24 mouse cellular contexts compared by ENCODE assay signal in the genomic region with DNA sequence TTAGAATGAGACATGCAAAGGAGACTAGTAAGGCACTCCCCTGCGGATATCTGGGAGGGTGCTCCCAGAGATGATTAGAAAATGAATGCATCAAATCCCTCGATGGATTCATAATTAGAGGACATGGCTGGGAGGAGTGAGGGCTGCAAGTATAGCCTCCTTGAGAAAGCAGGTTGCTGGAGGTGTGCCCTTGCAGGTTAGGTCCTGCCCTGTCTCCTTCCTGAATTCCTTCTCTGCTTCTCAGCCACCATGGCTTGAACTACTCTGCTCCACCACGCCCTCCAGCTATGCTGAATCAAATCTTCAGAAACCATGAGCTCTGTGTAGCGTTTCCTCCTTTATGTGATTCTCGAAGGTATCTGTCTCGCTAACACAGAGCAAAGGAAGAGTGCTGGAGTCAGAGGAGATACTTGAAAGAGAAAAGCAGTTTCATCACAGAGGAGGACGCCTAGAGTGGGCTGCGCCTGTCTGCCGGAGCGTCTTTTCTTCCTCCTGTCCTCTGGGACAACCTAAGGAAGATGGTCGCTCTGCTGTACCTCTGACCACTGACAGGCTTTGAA. TPM values are rescaled to one million over a fixed set of nuclear protein-coding genes. Genes with fewer than 3 reads are reported as not detected.
A peak's percentile ranks its signal among the peaks of the same experiment; 100 is the strongest.
DNase-seq lines count a peak whose midpoint lies in the region; ATAC-seq and TF ChIP-seq lines count a peak whose summit lies in the region.
"Had no signal": no experiment of that assay in that cellular context is flagged by ENCODE, and none has a peak within 500 bp of the region (broad histone marks: within the 10 kb centered on the region; RNA-seq: fewer than 3 reads in every experiment).

No protein-coding gene starts in this region.

- DNase-seq in midbrain, embryonic 11.5 days (ENCODE audit: low spot score, missing footprints) = peak; percentile 57
- no peak for DNase-seq in midbrain, embryonic 14.5 days
- DNase-seq in urinary bladder, postnatal 14 days (ENCODE audit: low spot score) = peak; percentile 29
- DNase-seq in urinary bladder, adult 2 months (ENCODE audit: low spot score) = no peak
- no peak for DNase-seq in stomach, postnatal 0 days (ENCODE audit: low spot score)
- no peak for DNase-seq in cerebellum, adult 11 months
- DNase-seq: adrenal gland, adult 2 months; adrenal gland, postnatal 36 days; cerebellum, adult 11-12 months; cerebellum, adult 9-10 months; cerebellum, postnatal 25 days; gastrocnemius, adult 2 months; gastrocnemius, postnatal 25 days; heart, postnatal 10 days; heart, postnatal 4 days had no signal

- ATAC-seq in forebrain, embryonic 12.5 days (ENCODE audit: low FRiP score) = no peak
- ATAC-seq in forebrain, embryonic 16.5 days = no peak
- no peak for ATAC-seq in midbrain, embryonic 11.5 days (ENCODE audit: low FRiP score)
- no peak for ATAC-seq in midbrain, embryonic 14.5 days (ENCODE audit: low FRiP score, low TSS enrichment)
- peak; percentile 64 for ATAC-seq in stomach, postnatal 0 days (ENCODE audit: low FRiP score, low TSS enrichment)
- ATAC-seq: intestine, embryonic 15.5 days; Patski had no signal

- no peaks in the 10 kb centered on the region for H3K4me1 ChIP-seq in forebrain, embryonic 12.5 days
- peaks cover 8% of the 10 kb centered on the region for H3K4me1 ChIP-seq in forebrain, embryonic 16.5 days (replicated peaks; ENCODE audit: control insufficient read depth, insufficient read depth, low read length)
- H3K4me1 ChIP-seq in midbrain, embryonic 11.5 days (ENCODE audit: control insufficient read depth, insufficient read depth, low read length) = no peaks in the 10 kb centered on the region
- H3K4me1 ChIP-seq in midbrain, embryonic 14.5 days (ENCODE audit: control insufficient read depth, insufficient read depth, low read length) = no peaks in the 10 kb centered on the region
- no peaks in the 10 kb centered on the region for H3K4me1 ChIP-seq in stomach, postnatal 0 days (replicated peaks; ENCODE audit: control insufficient read depth, insufficient read depth)
- H3K4me1 ChIP-seq: embryonic facial prominence, embryonic 15.5 days; forebrain, embryonic 10.5 days; heart, embryonic 10.5 days; intestine, embryonic 15.5 days had no signal

- H3K27me3 ChIP-seq in forebrain, embryonic 12.5 days = no peaks in the 10 kb centered on the region
- H3K27me3 ChIP-seq in forebrain, embryonic 16.5 days (replicated peaks; ENCODE audit: control insufficient read depth, insufficient read depth, low read length) = no peaks in the 10 kb centered on the region
- H3K27me3 ChIP-seq in midbrain, embryonic 11.5 days (ENCODE audit: control insufficient read depth, insufficient read depth, low read length) = no peaks in the 10 kb centered on the region
- no peaks in the 10 kb centered on the region for H3K27me3 ChIP-seq in midbrain, embryonic 14.5 days (ENCODE audit: control insufficient read depth, insufficient read depth, low read length)
- H3K27me3 ChIP-seq in stomach, postnatal 0 days (ENCODE audit: control insufficient read depth, insufficient read depth, low read length) = no peaks in the 10 kb centered on the region
- H3K27me3 ChIP-seq: embryonic facial prominence, embryonic 15.5 days; intestine, embryonic 15.5 days; Patski had no signal

- H3K9me3 ChIP-seq in forebrain, embryonic 12.5 days = no peaks in the 10 kb centered on the region
- no peaks in the 10 kb centered on the region for H3K9me3 ChIP-seq in forebrain, embryonic 16.5 days (ENCODE audit: control insufficient read depth, low read length)
- H3K9me3 ChIP-seq in midbrain, embryonic 11.5 days (ENCODE audit: control insufficient read depth, low read length) = no peaks in the 10 kb centered on the region
- no peaks in the 10 kb centered on the region for H3K9me3 ChIP-seq in midbrain, embryonic 14.5 days (ENCODE audit: control insufficient read depth, low read length)
- no peaks in the 10 kb centered on the region for H3K9me3 ChIP-seq in stomach, postnatal 0 days (ENCODE audit: control insufficient read depth, low read length)
- H3K9me3 ChIP-seq: embryonic facial prominence, embryonic 15.5 days; forebrain, embryonic 10.5 days; heart, embryonic 10.5 days; intestine, embryonic 15.5 days had no signal

- no peak overlapping the region for H3K4me2 ChIP-seq in forebrain, embryonic 12.5 days
- H3K4me2 ChIP-seq in forebrain, embryonic 16.5 days (ENCODE audit: low read length) = no peak overlapping the region
- H3K4me2 ChIP-seq in midbrain, embryonic 11.5 days = no peak overlapping the region
- no peak overlapping the region for H3K4me2 ChIP-seq in midbrain, embryonic 14.5 days (ENCODE audit: low read length)
- H3K4me2 ChIP-seq in stomach, postnatal 0 days (replicated peaks; ENCODE audit: low read depth) = no peak overlapping the region
- H3K4me2 ChIP-seq: embryonic facial prominence, embryonic 15.5 days; hindbrain, embryonic 14.5 days; intestine, embryonic 15.5 days had no signal

- H3K27ac ChIP-seq in forebrain, embryonic 12.5 days = 0 out of 2 replicates have a peak overlapping the region, but pooled peaks have one; percentile 6
- H3K27ac ChIP-seq in forebrain, embryonic 16.5 days (ENCODE audit: low read length) = no peak overlapping the region
- H3K27ac ChIP-seq in midbrain, embryonic 11.5 days (ENCODE audit: low read depth, low read length) = no peak overlapping the region
- H3K27ac ChIP-seq in midbrain, embryonic 14.5 days (replicated peaks; ENCODE audit: low read depth, low read length) = no peak overlapping the region; the same call in 1 of the 2 replicates
- no peak overlapping the region for H3K27ac ChIP-seq in stomach, postnatal 0 days (replicated peaks)
- H3K27ac ChIP-seq: embryonic facial prominence, embryonic 15.5 days; forebrain, embryonic 10.5 days; gastrocnemius, adult 2 months; heart, embryonic 10.5 days; hindbrain, embryonic 14.5 days; intestine, embryonic 15.5 days had no signal

- H3K36me3 ChIP-seq in forebrain, embryonic 12.5 days (replicated peaks) = peaks cover 22% of the 10 kb centered on the region
- no peaks in the 10 kb centered on the region for H3K36me3 ChIP-seq in forebrain, embryonic 16.5 days (ENCODE audit: control insufficient read depth, insufficient read depth)
- H3K36me3 ChIP-seq in midbrain, embryonic 11.5 days (ENCODE audit: control insufficient read depth, insufficient read depth, low read length) = no peaks in the 10 kb centered on the region
- H3K36me3 ChIP-seq in midbrain, embryonic 14.5 days (ENCODE audit: control insufficient read depth, insufficient read depth, low read length) = peaks cover 8% of the 10 kb centered on the region; the same call in 1 of the 2 replicates
- H3K36me3 ChIP-seq in stomach, postnatal 0 days (ENCODE audit: control insufficient read depth, insufficient read depth, low read length) = peaks cover 15% of the 10 kb centered on the region
- H3K36me3 ChIP-seq: intestine, embryonic 15.5 days had no signal

- 83% methylated on average over 11 of the region's 11 CpGs for WGBS in forebrain, embryonic 12.5 days
- 83% methylated on average over 11 of the region's 11 CpGs for WGBS in forebrain, embryonic 16.5 days
- 85% methylated on average over 11 of the region's 11 CpGs for WGBS in midbrain, embryonic 11.5 days
- WGBS in midbrain, embryonic 14.5 days = 65% methylated on average over 11 of the region's 11 CpGs
- 72% methylated on average over 11 of the region's 11 CpGs for WGBS in stomach, postnatal 0 days

- no peak overlapping the region for H3K4me3 ChIP-seq in forebrain, embryonic 12.5 days (replicated peaks)
- no peak overlapping the region for H3K4me3 ChIP-seq in forebrain, embryonic 16.5 days (replicated peaks; ENCODE audit: low read length)
- H3K4me3 ChIP-seq in midbrain, embryonic 11.5 days (ENCODE audit: low read depth, low read length) = no peak overlapping the region
- no peak overlapping the region for H3K4me3 ChIP-seq in midbrain, embryonic 14.5 days (replicated peaks; ENCODE audit: low read depth, low read length)
- no peak overlapping the region for H3K4me3 ChIP-seq in stomach, postnatal 0 days (ENCODE audit: low read depth, low read length)
- H3K4me3 ChIP-seq: embryonic facial prominence, embryonic 15.5 days; erythroblast, embryonic 14.5 days; forebrain, embryonic 10.5 days; gastrocnemius, adult 2 months; heart, embryonic 10.5 days; intestine, embryonic 15.5 days had no signal

- no peak for TF ChIP-seq CTCF in stomach, postnatal 0 days (IDR thresholded peaks at IDR 0.05; ENCODE audit: low read depth)

- no peak overlapping the region for H3K9ac ChIP-seq in forebrain, embryonic 12.5 days
- no peak overlapping the region for H3K9ac ChIP-seq in forebrain, embryonic 16.5 days (replicated peaks; ENCODE audit: low read depth, low read length)
- H3K9ac ChIP-seq in midbrain, embryonic 11.5 days (ENCODE audit: low read length) = no peak overlapping the region
- no peak overlapping the region; the same call in 1 of the 2 replicates for H3K9ac ChIP-seq in midbrain, embryonic 14.5 days (replicated peaks; ENCODE audit: low read length)
- no peak overlapping the region for H3K9ac ChIP-seq in stomach, postnatal 0 days (ENCODE audit: low read length)
- H3K9ac ChIP-seq: embryonic facial prominence, embryonic 15.5 days; hindbrain, embryonic 14.5 days; intestine, embryonic 15.5 days had no signal

- no peak for TF ChIP-seq EP300 in stomach, postnatal 0 days (optimal IDR thresholded peaks at IDR 0.05)

RNA-seq across cellular contexts. Expression of a gene that starts 6.9 kb away (rescaled TPM):
- 81.3 and 82.6 TPM in 2 replicates for polyA plus RNA-seq in forebrain, embryonic 12.5 days (2016; fragmentation: Nextera tagmentation; extraction: Ambion mirVana)
- polyA plus RNA-seq in forebrain, embryonic 16.5 days (2015; fragmentation: Nextera tagmentation; extraction: Ambion mirVana) = 52.6 and 56.4 TPM in 2 replicates
- 95.7 and 96.9 TPM in 2 replicates for polyA plus RNA-seq in midbrain, embryonic 11.5 days (2014; fragmentation: Nextera tagmentation; extraction: Ambion mirVana)
- polyA plus RNA-seq in midbrain, embryonic 14.5 days (2014; fragmentation: Nextera tagmentation; extraction: Ambion mirVana) = 49.0 and 72.5 TPM in 2 replicates
- 75.8 and 86.4 TPM in 2 replicates for polyA plus RNA-seq in urinary bladder, adult 2 months (2012; rRNA removed)
- polyA plus RNA-seq in stomach, postnatal 0 days (2015; fragmentation: Nextera tagmentation; extraction: Ambion mirVana) = 115 and 129 TPM in 2 replicates

RNA-seq across cellular contexts. Expression of a gene that starts 7.0 kb away (rescaled TPM):
- 11.7 and 11.9 TPM in 2 replicates for polyA plus RNA-seq in forebrain, embryonic 12.5 days (2016; fragmentation: Nextera tagmentation; extraction: Ambion mirVana)
- polyA plus RNA-seq in forebrain, embryonic 16.5 days (2015; fragmentation: Nextera tagmentation; extraction: Ambion mirVana) = 3.9 and 4.2 TPM in 2 replicates
- polyA plus RNA-seq in midbrain, embryonic 11.5 days (2014; fragmentation: Nextera tagmentation; extraction: Ambion mirVana) = 14.1 and 14.6 TPM in 2 replicates
- polyA plus RNA-seq in midbrain, embryonic 14.5 days (2014; fragmentation: Nextera tagmentation; extraction: Ambion mirVana) = 4.0 and 6.3 TPM in 2 replicates
- polyA plus RNA-seq in urinary bladder, adult 2 months (2012; rRNA removed) = 13.1 and 15.6 TPM in 2 replicates
- 12.6 and 13.9 TPM in 2 replicates for polyA plus RNA-seq in stomach, postnatal 0 days (2015; fragmentation: Nextera tagmentation; extraction: Ambion mirVana)

RNA-seq across cellular contexts. Expression of a gene that starts 17.2 kb away (rescaled TPM):
- 90.1 and 102 TPM in 2 replicates for polyA plus RNA-seq in forebrain, embryonic 12.5 days (2016; fragmentation: Nextera tagmentation; extraction: Ambion mirVana)
- 80.4 TPM in 2 replicates for polyA plus RNA-seq in forebrain, embryonic 16.5 days (2015; fragmentation: Nextera tagmentation; extraction: Ambion mirVana)
- polyA plus RNA-seq in midbrain, embryonic 11.5 days (2014; fragmentation: Nextera tagmentation; extraction: Ambion mirVana) = 96.8 and 98.0 TPM in 2 replicates
- polyA plus RNA-seq in midbrain, embryonic 14.5 days (2014; fragmentation: Nextera tagmentation; extraction: Ambion mirVana) = 74.6 and 81.0 TPM in 2 replicates
- 26.3 and 33.1 TPM in 2 replicates for polyA plus RNA-seq in urinary bladder, adult 2 months (2012; rRNA removed)
- polyA plus RNA-seq in stomach, postnatal 0 days (2015; fragmentation: Nextera tagmentation; extraction: Ambion mirVana) = 33.7 and 35.3 TPM in 2 replicates

RNA-seq across cellular contexts. Expression of a gene that starts 17.8 kb away (rescaled TPM):
- 45.6 and 49.0 TPM in 2 replicates for polyA plus RNA-seq in forebrain, embryonic 12.5 days (2016; fragmentation: Nextera tagmentation; extraction: Ambion mirVana)
- 41.1 and 53.4 TPM in 2 replicates for polyA plus RNA-seq in forebrain, embryonic 16.5 days (2015; fragmentation: Nextera tagmentation; extraction: Ambion mirVana)
- polyA plus RNA-seq in midbrain, embryonic 11.5 days (2014; fragmentation: Nextera tagmentation; extraction: Ambion mirVana) = 29.9 and 31.5 TPM in 2 replicates
- polyA plus RNA-seq in midbrain, embryonic 14.5 days (2014; fragmentation: Nextera tagmentation; extraction: Ambion mirVana) = 32.9 and 40.6 TPM in 2 replicates
- polyA plus RNA-seq in urinary bladder, adult 2 months (2012; rRNA removed) = 38.4 and 46.4 TPM in 2 replicates
- polyA plus RNA-seq in stomach, postnatal 0 days (2015; fragmentation: Nextera tagmentation; extraction: Ambion mirVana) = 28.9 and 29.9 TPM in 2 replicates

Comparison
In these comparisons a context has a peak if more than half of its experiments do, and no peak if none do; other contexts are left out.
1. DNase-seq: peak in midbrain, embryonic 11.5 days (single experiment) and urinary bladder, postnatal 14 days (single experiment); none in midbrain, embryonic 14.5 days (single experiment), urinary bladder, adult 2 months (single experiment), stomach, postnatal 0 days (single experiment) and cerebellum, adult 11 months (single experiment).